Mouse (Mus musculus) lung, adult 18-20 months (tissue): Measurements from ENCODE around the gene Gins2.

Experiments used
- DNase-seq, 2 experiments: peaks; one replicate each; pipeline ENCODE4 v3.0.0; 2022; ENCODE audit warnings: mixed read lengths in 2 of 2

Gins2 gene

DNA sequence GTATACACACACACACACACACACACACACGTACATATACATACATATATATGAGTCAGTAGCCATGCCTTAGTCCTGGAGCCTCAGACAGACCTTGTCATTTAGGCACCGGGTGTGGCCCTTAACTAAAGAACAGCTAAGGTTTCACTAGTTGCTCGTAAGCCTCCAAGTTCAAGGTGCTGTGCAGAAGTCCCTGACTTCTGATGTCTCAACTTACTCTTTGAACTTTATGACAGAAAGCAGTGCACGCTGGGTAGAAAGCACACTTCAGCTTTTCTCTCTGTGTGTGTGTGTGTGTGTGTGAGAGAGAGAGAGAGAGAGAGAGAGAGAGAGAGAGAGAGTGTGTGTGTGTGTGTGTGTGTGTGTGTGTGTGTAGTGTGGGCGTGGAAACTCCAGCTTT lies 44.9 kb downstream of the Gins2 start:
- no peak for DNase-seq

DNA sequence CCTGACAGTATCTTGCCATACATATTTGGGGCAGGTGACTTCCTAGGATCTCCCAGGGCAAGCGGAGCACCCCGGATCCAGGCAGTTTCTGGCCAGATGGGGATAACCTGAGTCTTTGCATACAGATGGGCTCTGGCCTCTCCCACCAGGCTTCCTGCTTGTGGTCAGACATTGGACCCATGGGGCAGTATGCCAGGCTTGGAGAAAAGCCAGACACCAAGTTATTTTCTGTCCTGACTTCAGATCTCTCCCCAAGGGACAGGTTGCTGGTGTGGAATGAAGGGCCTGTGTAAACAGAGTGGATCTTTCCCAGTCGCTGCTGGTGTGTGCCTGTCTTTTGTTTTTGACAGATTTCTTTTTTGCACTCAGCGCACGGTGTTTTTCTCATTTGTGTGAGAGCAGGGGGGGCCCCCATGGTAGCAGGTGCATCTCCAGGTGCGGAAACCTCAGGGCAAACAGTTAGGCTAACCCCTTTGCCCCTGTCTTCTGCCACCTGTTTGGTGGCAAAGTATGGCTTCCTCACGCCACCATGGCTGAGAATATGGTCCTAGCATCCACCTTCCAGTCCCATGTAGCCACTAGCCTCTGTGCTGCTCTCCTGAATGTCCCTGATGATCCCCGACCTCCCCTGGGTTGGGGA lies 45.6 kb downstream of the Gins2 start:
- DNase-seq: peak; percentile 53 to 77

DNA sequence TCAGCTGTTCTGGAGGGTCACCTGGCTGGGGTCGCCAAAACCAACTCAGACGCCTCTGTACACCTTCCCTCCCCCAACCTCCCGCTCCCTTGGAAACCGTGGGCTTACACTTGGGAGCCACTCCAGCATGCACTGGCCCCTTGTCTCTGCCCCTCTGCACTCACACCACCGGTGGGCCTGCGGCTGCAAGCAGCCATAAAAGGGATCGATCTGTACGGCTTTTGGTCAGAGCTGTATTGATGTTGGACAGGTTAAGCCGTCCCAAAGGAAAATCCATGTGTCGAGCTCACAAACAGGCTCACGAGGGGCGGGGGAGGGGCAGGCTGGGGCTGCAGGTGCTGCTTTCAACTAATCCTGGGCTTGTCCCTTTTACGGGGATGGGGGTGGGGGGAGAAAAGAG lies 46.1 kb downstream of the Gins2 start:
- DNase-seq: no peak

- peak in 1 of 2 experiments; percentile 52 for DNase-seq
Measured at GRCm38 (mm10) chr8:120539775-120540625, 49.1 kb downstream of the Gins2 start.

DNA sequence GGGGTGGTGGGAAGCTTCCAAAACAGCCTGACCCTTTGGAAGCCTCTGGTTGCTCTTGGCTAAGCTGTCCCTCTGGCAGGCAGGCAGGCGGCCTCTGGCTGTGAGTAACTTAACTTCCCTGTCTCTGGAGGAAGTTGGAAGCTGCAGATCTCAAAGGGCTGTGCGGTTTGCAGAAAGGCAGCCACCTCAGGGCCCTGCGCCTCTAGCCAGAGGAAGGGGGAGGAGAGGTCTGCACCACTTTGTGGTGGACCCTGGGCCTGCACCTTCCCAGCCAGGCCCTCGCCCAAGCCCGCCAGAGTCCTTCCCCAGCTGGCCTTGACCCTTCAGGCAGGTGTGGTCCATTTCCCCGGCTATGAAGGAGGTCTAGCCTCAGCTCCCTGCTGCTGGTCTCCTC lies 49.7 kb downstream of the Gins2 start:
- peak; percentile 55 to 67 for DNase-seq

- DNase-seq: peak; percentile 93 to 96
Measured at GRCm38 (mm10) chr8:120538397-120539240, 50.5 kb downstream of the Gins2 start.

DNA sequence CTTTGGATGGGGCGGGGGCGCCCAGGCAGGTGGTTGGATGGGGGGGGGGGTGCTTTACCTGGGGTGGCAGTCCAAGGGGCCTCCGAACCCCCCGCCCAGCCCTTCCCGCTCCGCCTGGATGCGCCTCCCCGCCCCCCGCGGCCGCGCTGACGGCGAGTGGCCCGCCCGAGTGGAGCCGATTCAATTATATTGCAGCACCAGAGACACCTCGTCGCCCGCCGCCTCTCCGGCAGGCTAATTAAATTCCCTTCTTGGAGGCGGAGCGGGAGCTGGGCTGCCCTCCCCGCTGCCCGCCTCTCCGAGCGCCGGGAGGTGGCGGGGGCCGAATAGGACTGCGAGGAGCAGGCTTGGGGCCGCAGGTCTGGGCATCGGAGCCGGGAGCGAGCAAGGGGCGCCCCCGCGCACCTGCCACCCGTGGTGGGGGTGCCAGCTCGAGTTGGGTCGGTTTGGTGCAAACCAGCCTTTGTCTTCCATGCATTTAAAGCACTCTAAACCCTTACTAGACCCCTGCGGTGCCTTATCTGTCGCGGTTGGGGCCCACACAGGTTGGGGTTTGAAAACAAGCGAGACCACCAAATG lies 51.2 kb downstream of the Gins2 start:
- peak; percentile 72 to 77 for DNase-seq

DNA sequence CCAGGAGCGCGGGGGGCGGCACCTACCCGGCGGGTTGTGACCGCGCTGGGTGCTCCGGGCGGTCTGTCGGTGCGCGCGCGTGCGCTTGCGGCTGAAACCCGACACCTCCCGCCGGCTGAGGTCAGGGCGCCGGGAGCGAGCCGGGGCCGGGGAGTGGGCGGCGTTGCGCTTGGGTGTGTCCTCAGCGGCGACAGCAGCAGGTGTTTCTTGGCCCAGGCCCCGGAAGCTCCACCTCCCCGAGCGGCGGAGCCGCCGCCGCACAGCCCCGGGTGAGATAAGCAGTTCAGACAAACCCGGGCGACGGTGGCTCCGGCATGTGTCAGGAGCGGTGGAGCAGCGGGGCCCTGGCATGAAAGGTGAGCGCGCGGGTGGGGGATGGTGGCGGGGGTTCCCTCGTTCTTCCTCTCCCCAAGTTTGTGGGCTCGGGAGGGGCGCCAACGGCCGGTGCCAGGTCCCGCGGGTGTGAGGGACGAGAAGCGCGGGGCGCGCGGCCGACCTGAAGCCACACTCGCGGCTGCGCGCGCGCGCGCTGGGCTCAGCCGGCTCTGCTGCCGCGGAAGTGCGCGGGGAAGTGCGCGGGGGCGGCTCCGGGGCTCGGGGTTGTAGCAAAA lies 51.8 kb downstream of the Gins2 start:
- peak; percentile 91 to 94 for DNase-seq

- peak; percentile 77 to 87 for DNase-seq
Measured at GRCm38 (mm10) chr8:120536306-120537206, 52.5 kb downstream of the Gins2 start.

DNA sequence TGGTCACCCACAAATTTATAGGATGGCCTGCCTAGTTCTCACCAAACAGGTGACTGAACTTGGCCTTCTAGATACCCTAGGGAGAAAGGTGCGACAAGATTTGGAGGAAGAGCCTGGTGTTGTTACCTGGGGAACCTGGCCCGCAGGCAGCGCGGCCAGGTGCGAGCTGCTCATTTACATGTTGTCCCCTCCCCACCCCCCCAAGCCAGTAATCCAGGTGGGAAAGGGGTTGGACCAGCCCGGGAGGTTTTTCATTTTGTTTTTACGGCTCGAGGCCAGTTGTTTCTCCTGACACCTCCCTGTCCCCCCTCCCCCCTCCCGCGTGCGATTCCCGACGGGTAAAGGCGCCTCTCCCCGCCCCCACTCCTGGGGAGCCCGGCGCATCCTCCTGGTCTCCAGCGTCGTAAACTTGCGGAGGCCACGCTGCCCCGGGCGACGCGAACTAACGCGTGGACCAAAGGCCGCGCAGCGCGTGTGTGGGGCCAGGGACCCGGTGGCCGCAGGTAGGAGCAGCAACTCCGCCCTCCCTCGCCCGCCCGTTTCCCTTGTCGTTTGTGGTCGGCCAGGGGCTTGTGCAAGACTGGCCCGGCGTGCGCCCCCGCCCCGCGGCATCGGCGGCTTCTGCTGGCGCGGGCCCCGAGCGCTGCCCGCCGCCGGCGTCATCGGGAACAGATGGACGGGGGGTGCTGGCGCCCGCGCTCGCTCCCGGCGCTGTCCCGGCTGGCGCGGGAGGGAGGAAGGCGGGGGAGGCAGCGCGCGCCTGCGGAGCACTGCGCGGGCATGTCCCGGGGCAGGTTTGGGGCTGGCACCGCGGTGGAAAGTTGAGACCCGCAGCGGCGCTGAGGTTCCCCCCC lies 53.4 kb downstream of the Gins2 start:
- DNase-seq: peak; percentile 63 to 73

DNA sequence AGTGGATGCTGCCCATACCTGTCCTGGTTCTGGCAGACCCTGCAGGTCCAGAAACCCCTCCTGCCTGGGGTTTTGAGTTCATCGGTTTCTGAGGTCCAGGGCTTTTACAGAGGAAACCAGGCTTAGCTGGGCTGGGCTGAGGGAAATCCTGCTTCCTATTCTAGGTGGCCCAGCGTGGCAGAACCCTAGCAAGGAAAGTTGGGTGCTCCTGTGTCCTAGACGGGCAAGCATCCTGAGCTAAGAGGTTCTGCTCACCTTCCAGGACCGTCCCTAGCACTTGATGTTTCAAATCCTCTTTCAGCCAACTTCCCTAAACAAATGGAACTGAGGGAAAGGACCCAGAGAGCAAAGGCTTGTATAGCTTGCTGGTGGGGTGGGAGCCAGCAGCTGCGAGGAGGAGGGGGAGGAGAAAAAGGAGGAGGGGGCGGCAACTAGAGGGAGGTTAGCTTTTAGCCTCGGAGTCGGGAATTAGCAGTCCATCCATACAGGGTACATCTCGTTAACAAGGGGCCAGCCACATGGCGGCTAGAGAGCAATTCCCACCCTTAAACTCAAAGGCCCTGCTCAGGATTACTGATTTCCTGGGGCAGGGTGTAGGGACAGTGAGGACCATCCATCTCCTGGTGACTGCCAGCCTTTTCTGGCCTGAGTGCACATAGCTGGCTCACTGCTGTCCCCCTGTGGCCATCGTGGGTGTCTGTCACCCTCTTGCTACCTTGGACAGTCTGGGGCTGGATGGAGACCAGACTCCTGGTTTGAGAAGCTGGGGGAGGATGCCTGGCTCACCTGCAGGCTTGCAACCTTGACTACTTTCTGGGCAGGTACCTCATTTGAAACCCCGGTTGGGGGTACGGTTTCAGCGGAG lies 54.4 kb downstream of the Gins2 start:
- DNase-seq: peak; percentile 84 to 90

DNA sequence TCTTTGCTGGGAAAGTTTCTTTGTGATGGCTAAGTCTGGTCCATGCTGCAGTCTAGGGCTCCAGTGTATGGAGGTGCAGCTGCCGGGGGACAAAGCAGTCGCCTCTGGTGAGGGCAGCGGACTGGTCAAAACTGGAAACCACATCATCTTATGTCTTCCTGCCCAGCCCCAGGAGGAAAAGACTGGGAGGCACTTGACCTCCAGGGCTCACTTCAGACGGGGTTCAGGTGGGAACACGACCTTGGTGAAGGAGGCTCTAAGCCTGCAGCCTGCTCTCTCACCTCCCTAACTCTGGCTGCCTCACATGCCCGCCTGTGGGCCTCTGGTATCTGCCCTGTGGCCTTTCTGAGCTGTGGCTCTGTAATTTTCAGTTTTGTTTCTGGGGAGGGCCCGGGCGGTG lies 55.0 kb downstream of the Gins2 start:
- no peak for DNase-seq

GRCm38 (mm10) chr8:120533380-120533779 lies 55.7 kb downstream of the Gins2 start:
- DNase-seq: no peak

DNA sequence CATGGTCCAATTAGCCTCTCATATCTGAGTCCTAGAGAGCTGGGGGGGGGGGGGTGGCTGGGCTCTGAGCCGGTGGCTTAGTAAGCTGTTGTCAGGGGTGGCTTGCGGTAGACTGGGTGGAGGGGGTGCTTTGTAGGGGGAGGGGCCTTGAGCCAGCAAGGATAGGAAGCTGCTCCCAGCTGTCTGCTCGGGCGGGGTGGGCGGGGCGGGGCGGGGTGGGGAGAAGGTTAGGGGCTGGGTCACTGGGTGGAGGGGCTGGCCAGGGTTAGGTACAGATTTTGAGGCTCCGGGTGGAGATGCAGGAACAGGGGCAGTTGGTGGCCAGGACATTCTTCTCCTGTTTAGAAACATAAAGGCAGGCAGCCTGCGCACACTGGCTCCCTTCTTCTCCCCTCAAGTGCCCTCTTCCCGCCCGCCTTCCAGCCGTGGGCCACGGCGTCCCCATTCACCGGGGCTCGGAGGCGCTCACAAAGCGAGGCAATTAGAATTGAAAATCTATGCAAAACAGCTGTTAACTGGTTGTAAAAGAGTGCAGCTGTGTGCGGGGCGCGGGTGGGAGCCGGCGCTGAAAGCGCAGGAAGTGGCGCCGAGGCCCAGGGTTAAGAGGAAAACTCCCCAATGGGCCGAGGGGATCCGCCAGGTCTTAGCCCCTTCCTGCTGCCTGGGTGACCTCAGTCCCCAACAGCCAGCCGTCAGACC lies 56.4 kb downstream of the Gins2 start:
- no peak for DNase-seq

GRCm38 (mm10) chr8:120531775-120532516 lies 57.2 kb downstream of the Gins2 start:
- no peak for DNase-seq

DNA sequence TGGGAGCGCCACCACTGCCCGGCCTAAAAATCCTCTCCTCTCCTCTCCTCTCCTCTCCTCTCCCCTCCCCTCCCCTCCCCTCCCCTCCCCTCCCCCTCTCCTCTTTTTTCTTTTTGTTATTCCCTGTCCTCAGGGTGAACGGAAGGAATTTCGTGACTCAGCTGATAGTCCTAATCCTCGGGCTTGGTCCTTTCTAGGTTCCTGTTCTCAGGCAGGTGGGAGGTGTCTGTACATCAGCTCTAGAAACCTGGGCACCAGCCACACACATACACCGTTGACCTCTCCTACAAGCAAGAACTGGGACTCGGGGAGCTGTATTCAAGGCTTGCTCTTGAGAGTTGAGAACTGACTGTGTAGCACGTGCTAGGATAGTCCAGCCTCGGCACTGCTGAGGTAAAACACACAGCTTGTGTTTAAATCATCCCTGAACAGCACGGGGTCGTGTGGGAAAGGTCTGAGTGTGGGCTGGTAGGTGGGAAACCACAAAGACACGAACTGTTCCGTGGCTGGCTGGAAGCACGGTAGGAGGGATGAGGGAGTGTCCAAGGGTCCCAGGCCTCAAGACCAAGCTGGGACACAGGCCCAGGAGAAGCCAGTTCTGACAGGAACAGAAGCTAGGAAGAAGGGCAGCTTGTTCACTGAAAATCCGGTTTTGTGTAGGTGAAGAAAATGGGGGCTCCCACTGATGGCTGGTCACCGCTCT lies 58.0 kb downstream of the Gins2 start:
- DNase-seq: no peak

DNA sequence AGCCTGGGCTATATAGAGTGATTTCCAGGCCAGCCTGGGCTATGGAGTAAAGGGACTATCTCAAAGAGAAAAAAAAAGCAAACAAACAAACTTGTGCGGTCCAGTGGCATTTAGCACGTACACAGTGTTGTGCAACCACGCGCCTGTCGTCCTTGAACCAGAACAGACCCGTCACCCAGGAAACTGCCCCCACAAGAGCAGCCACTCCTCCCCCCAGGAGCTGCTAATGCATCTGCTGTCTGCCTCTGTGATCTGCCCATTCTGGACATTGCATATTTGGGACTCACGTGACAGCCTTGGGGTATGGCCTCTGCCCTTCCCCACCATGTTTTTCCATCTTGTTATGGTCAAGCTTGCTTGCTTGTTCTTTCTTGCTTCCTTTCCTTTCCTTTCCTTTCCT lies 59.9 kb downstream of the Gins2 start:
- peak; percentile 60 to 78 for DNase-seq
